Mouse (Mus musculus) hindbrain, embryonic 14.5 days (tissue): ENCODE measurements at regions not wholly inside any gene's neighbourhood (a gene's known extent, or its start where the extent isn't known, plus 50 kb on each side); places are given as distances from the start of the nearest gene placed in this dataset.

Source experiments
- ATAC-seq: fragments of 200-750 bp; cut with Nextera tagmentation; 2 replicates; pipeline ENCODE4 v1.8.0; 2017; ENCODE audit warnings: moderate number of reproducible peaks, mild to moderate bottlenecking, moderate TSS enrichment, moderate library complexity; ENCODE audit not compliant: low FRiP score
- DNase-seq: peaks from one replicate; pipeline ENCODE4 v3.0.0-alpha.2; 2015; ENCODE audit warnings: low spot score
- H3K27ac ChIP-seq: fragments of 300-500 bp; sonication (generic); 2 replicates; pipeline ENCODE4 v1.5.1; 2014; ENCODE audit warnings: mild to moderate bottlenecking, moderate library complexity
- H3K27me3 ChIP-seq: fragments of 300-500 bp; sonication (generic); 2 replicates; pipeline ENCODE4 v1.6.1; 2014; ENCODE audit warnings: mild to moderate bottlenecking, low read length, mixed read lengths; ENCODE audit not compliant: control insufficient read depth, insufficient read depth
- H3K36me3 ChIP-seq: fragments of 300-500 bp; sonication (generic); replicated peaks from 2 replicates; pipeline ENCODE4 v1.6.1; 2014; ENCODE audit not compliant: control insufficient read depth, insufficient read depth
- H3K4me1 ChIP-seq: fragments of 300-500 bp; sonication (generic); replicated peaks from 2 replicates; pipeline ENCODE4 v1.6.1; 2014; ENCODE audit warnings: antibody characterized with exemption, low read length, mixed read lengths; ENCODE audit not compliant: control insufficient read depth, insufficient read depth
- H3K4me2 ChIP-seq: fragments of 300-500 bp; sonication (generic); replicated peaks from 2 replicates; pipeline ENCODE4 v1.6.1; 2014; ENCODE audit warnings: mild to moderate bottlenecking, moderate library complexity
- H3K4me3 ChIP-seq: fragments of 300-500 bp; sonication (generic); replicated peaks from 2 replicates; pipeline ENCODE4 v1.5.1; 2014; ENCODE audit warnings: mild to moderate bottlenecking, low read length
- H3K9ac ChIP-seq: fragments of 300-500 bp; sonication (generic); 2 replicates; pipeline ENCODE4 v1.6.1; 2014
- H3K9me3 ChIP-seq: fragments of 300-500 bp; sonication (generic); 2 replicates; pipeline ENCODE4 v1.6.1; 2016; ENCODE audit warnings: low read length; ENCODE audit not compliant: control insufficient read depth
- WGBS: fragments of 180-500 bp; shearing (Covaris S2); extraction: QIAGEN DNeasy Blood & Tissue Kit; methylation state at CpG from one replicate; pipeline ENCODE4 v1.1.7; 2014; 5-methylcytosine and 5-hydroxymethylcytosine counted together

DNA sequence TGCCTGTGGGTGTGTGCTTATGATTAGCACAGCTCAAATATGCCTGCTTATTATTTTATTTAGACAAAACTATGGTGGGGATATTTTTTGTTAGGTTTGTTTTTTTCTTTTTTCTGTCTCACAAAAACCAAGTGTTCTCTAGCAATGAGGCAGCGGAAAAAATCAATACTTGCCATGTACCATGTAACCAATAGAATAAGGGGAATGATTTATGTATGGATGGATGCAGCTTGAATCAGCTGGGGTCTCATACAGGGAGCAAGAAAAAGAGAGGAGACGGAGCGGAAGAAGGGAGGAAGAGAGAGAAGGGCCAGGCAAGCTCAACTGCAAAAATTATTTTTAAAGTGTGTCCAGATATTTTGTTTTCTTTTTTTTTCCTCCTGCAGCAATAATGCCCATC, 97.2 kb upstream of the Ccdc85a start:
- 61% methylated on average over 3 of the region's 3 CpGs for WGBS
- Histone ChIP-seq H3K9me3 (no peaks in the 10 kb centered on the region), H3K4me3 (no peak overlapping the region), H3K9ac (no peak overlapping the region), H3K4me1 (no peaks in the 10 kb centered on the region; the same call in 1 of the 2 replicates), H3K27me3 (no peaks in the 10 kb centered on the region), H3K36me3 (no peaks in the 10 kb centered on the region), H3K27ac (0 out of 2 replicates have a peak overlapping the region, but pooled peaks have one; percentile 5), H3K4me2 (no peak overlapping the region; the same call in 1 of the 2 replicates)
- ATAC-seq (no peak), DNase-seq (no peak)

DNA sequence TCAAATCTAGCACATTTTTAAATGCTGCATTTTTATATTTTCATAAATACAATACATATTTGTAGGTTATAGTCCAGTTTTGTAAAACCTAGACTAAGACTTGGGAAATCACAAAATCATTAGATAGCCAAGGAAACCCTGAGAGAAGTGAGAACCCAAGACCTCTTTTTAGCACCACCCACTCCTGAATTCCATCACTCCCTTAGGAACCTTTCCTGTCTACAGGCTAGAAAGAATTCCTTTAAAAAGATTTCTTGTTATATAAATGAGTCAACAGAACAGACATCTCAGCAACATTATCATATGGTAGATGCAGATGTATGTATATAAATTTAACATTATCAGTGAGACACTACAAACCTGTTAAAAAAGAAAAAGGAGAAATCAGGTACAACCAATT, 86.6 kb upstream of the Ccdc85a start:
- no peaks in the 10 kb centered on the region for H3K9me3 ChIP-seq
- no peaks in the 10 kb centered on the region for H3K4me1 ChIP-seq
- H3K27me3 ChIP-seq = no peaks in the 10 kb centered on the region
- no peak overlapping the region for H3K4me2 ChIP-seq
- no peak overlapping the region for H3K4me3 ChIP-seq
- H3K27ac ChIP-seq = no peak overlapping the region
- H3K36me3 ChIP-seq = no peaks in the 10 kb centered on the region
- ATAC-seq = no peak
- no peak for DNase-seq
- no peak overlapping the region for H3K9ac ChIP-seq

DNA sequence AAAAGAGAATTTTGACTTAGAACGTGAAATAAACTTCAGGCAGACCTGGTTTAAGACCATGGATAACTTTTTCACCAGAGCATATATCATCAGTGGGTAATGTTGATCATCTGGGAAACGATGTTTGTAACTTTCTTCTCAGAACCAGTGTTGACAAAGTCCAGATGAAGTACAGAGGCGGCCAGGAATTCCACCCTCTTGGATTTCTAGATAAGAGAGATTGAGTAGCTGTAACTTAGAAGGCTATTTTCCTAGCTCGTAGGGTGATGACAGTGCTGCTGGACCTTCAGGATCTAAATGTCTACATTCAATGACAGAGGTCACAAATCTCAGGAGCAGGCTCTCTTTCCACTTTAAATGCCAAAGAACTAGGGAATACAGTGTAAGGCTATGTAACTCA, 85.2 kb upstream of the Ccdc85a start:
- WGBS = 92% methylated on average over 4 of the region's 4 CpGs
- ATAC-seq = no peak
- Histone ChIP-seq H3K4me1 (no peaks in the 10 kb centered on the region), H3K27me3 (no peaks in the 10 kb centered on the region), H3K27ac (no peak overlapping the region), H3K9ac (no peak overlapping the region), H3K4me3 (no peak overlapping the region), H3K9me3 (no peaks in the 10 kb centered on the region), H3K4me2 (no peak overlapping the region), H3K36me3 (no peaks in the 10 kb centered on the region)
- DNase-seq = no peak

DNA sequence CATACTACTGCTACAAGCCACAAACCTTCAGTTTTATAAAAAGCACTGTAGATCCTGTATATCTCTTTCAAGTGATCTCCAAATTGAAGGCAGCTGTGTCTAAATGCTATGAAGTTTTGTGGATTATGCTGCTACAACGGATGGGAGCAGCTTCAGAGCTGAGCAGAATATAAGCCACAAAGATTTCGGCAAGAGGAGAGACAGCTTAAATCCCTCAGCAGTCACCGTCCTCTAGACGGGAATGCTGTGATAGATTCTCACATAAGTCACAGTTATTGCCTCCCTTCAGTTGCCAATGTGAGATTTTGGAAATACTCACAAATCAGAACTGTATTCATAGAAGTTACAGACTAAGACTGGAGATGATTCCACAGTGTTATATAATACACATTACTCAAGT, 76.3 kb upstream of the Ccdc85a start:
- ATAC-seq = no peak
- H3K27me3 ChIP-seq = no peaks in the 10 kb centered on the region
- H3K9ac ChIP-seq = no peak overlapping the region
- H3K4me1 ChIP-seq = no peaks in the 10 kb centered on the region
- no peaks in the 10 kb centered on the region for H3K9me3 ChIP-seq
- WGBS = 83% methylated on average over 4 of the region's 4 CpGs
- DNase-seq = no peak
- no peak overlapping the region for H3K4me2 ChIP-seq
- H3K36me3 ChIP-seq = no peaks in the 10 kb centered on the region
- no peak overlapping the region for H3K27ac ChIP-seq
- no peak overlapping the region for H3K4me3 ChIP-seq

DNA sequence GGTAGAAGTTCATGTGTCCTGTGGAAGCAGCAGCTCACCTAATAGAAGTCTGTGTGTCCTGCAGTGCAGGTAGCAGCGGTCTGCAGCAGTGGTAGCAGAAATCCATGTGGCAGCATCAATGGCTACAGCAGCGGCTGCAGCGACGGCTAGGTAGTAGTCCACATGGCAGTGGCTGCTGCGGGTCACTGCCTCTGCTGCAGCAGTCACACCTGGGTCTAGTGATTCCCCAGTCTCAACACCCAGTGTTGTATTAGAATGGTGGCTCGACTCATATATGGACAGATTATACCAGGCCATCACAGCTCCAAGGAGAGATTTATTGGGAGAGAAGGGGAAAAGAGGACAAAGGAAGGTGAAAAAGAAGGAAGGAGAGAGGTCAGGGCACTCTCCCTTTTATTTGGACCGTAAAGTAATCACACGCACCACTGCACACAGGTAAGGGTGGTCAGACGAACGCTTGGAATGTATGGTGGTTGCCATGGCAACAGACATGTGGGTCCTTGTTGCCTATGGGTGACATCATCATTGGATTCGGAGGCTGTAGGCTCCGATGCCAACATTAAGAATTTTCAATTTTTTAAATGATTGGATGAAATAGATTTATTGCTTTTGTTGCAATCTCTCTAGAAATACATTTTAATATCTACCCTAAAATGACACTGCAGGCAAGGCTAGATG, 71.2 kb upstream of the Ccdc85a start:
- H3K36me3 ChIP-seq = no peaks in the 10 kb centered on the region
- ATAC-seq (peak; percentile 64; the same call in 1 of the 2 replicates), DNase-seq (no peak)
- H3K9me3 ChIP-seq = no peaks in the 10 kb centered on the region
- no peak overlapping the region for H3K4me3 ChIP-seq
- H3K27me3 ChIP-seq = no peaks in the 10 kb centered on the region
- 84% methylated on average over 12 of the region's 12 CpGs for WGBS
- H3K27ac ChIP-seq = no peak overlapping the region
- H3K4me1 ChIP-seq = no peaks in the 10 kb centered on the region
- no peak overlapping the region for H3K9ac ChIP-seq
- no peak overlapping the region for H3K4me2 ChIP-seq

DNA sequence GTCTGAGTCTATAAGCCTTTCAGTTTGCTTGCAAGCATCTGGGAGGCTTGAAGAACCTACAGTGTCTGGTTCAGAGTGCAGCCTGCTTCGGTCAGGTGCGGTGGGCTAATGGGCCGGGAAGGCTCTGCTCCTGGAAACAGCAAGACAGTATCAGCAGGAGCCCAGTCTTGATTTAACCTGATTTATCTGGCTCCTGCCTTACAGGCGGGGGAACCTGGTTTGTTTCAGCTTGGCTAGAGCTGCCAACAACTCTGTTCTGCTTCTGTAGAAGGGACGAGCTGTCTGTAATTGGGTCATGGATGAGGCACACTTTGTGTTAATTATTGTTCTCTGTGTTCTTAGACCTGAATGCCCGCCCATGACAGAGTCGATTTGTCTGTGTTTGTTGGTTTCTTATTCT, 65.3 kb upstream of the Ccdc85a start:
- Histone ChIP-seq H3K27me3 (no peaks in the 10 kb centered on the region), H3K4me2 (no peak overlapping the region), H3K9ac (no peak overlapping the region), H3K4me3 (no peak overlapping the region), H3K36me3 (no peaks in the 10 kb centered on the region), H3K4me1 (no peaks in the 10 kb centered on the region), H3K9me3 (no peaks in the 10 kb centered on the region), H3K27ac (no peak overlapping the region)
- DNase-seq (no peak), ATAC-seq (no peak)
- 76% methylated on average over 7 of the region's 7 CpGs for WGBS

DNA sequence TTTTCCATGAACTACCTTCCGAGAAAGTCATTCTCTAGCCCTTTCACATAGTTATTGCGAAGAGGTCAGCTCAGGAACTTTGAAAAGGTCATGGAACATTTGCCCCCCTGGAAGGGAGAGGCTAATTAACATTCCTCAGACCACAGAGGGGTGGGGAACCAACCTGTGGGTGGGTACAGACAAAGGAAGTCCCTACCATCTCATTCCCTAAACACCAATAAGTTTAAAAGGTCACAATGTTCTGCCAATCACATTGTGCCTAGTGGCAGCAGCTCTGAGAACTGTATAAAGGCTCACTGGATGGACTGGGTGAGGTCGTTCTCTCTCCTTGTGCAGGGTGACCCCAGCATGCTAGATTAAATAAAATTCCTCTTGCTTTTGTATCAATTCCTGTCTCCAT, 64.8 kb upstream of the Ccdc85a start:
- Histone ChIP-seq H3K9me3 (no peaks in the 10 kb centered on the region), H3K4me1 (no peaks in the 10 kb centered on the region), H3K4me3 (no peak overlapping the region), H3K4me2 (no peak overlapping the region), H3K36me3 (no peaks in the 10 kb centered on the region), H3K27ac (no peak overlapping the region), H3K9ac (no peak overlapping the region), H3K27me3 (no peaks in the 10 kb centered on the region)
- ATAC-seq = no peak
- 22% methylated on average over 3 of the region's 3 CpGs for WGBS
- no peak for DNase-seq

DNA sequence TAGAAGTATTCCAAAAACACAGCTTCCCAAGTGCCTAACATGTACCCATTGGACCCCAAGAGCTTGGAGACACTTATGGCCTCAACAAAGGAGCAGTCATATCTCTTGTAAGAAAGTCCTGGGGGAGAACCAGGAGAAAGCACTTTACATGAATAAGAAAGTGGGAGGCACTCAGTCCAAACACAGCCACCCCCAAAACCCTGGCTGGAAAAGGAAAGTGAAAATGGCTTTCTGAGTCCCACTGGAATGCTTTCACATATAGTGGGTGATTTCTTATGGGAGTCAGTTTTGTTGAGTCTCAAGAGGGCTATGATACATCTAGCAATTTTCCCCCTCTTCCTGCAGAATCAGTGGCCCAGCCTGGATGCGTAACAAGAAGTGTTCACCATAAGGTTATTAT, 55.0 kb upstream of the Ccdc85a start:
- Histone ChIP-seq H3K4me2 (no peak overlapping the region), H3K9me3 (no peaks in the 10 kb centered on the region), H3K36me3 (no peaks in the 10 kb centered on the region), H3K27ac (no peak overlapping the region), H3K4me1 (no peaks in the 10 kb centered on the region), H3K9ac (no peak overlapping the region), H3K4me3 (no peak overlapping the region), H3K27me3 (no peaks in the 10 kb centered on the region)
- ATAC-seq = no peak
- 91% methylated on average over 1 of the region's 1 CpGs for WGBS
- no peak for DNase-seq

DNA sequence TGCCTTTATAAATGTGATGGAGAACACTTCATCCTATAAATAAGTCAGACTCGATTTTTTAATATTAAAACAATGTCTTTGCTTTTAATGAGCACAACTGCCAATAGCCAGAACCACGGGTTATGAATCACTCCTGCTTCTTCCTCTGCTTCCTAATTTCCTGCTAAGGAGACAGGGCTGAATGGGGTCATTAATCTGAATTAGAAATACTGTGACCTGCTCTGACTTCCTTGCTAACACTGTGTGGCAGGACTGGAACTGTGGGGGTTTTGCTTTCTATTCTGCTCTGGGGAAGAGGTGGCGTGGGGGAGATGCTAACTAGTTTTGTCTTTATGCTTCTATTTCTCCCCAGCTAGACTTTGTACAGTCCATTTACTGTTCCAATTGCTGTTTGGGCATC, 52.6 kb upstream of the Ccdc85a start:
- no peak overlapping the region for H3K4me2 ChIP-seq
- WGBS = 47% methylated on average over 3 of the region's 3 CpGs
- H3K4me1 ChIP-seq = no peaks in the 10 kb centered on the region
- no peaks in the 10 kb centered on the region for H3K9me3 ChIP-seq
- no peaks in the 10 kb centered on the region for H3K27me3 ChIP-seq
- no peak overlapping the region for H3K4me3 ChIP-seq
- H3K36me3 ChIP-seq = no peaks in the 10 kb centered on the region
- ATAC-seq = no peak
- DNase-seq = no peak
- H3K27ac ChIP-seq = no peak overlapping the region
- no peak overlapping the region for H3K9ac ChIP-seq
